Mouse (Mus musculus) yolk sac, embryonic 10.5 days (tissue): ENCODE measurements at regions not wholly inside any gene's neighbourhood (a gene's known extent, or its start where the extent isn't known, plus 50 kb on each side); places are given as distances from the start of the nearest gene placed in this dataset.

Experiments used
- DNase-seq: peaks from one replicate; pipeline ENCODE4 v3.0.0-alpha.2; 2017; ENCODE audit warnings: low spot score

GRCm38 (mm10) chr12:74523988-74524387 lies 207.8 kb upstream of the Gm11042 start:
- no peak for DNase-seq

- no peak for DNase-seq
Measured at GRCm38 (mm10) chr12:74518032-74518431, 201.8 kb upstream of the Gm11042 start.

- no peak for DNase-seq
Measured at GRCm38 (mm10) chr12:74516527-74516926, 200.3 kb upstream of the Gm11042 start.

- no peak for DNase-seq
Measured at GRCm38 (mm10) chr12:74502791-74503190, 186.6 kb upstream of the Gm11042 start.

GRCm38 (mm10) chr12:74477619-74478018 lies 161.4 kb upstream of the Gm11042 start:
- no peak for DNase-seq

- no peak for DNase-seq
Measured at GRCm38 (mm10) chr12:74474741-74475140, 158.5 kb upstream of the Gm11042 start.

GRCm38 (mm10) chr12:74458521-74458920 lies 142.3 kb upstream of the Gm11042 start:
- no peak for DNase-seq

- no peak for DNase-seq
Measured at GRCm38 (mm10) chr12:74452375-74453090, 136.3 kb upstream of the Gm11042 start.

- DNase-seq = no peak
Measured at GRCm38 (mm10) chr12:74448248-74448647, 132.1 kb upstream of the Gm11042 start.

GRCm38 (mm10) chr12:74434874-74435273 lies 118.7 kb upstream of the Gm11042 start:
- DNase-seq = no peak

GRCm38 (mm10) chr12:74414738-74415137 lies 98.5 kb upstream of the Gm11042 start:
- DNase-seq = no peak

- DNase-seq = no peak
Measured at GRCm38 (mm10) chr12:74410511-74410910, 94.3 kb upstream of the Gm11042 start.

GRCm38 (mm10) chr12:74407591-74408095 lies 91.4 kb upstream of the Gm11042 start:
- no peak for DNase-seq

- DNase-seq = no peak
Measured at GRCm38 (mm10) chr12:74389811-74390210, 73.6 kb upstream of the Gm11042 start.
